Mouse (Mus musculus) liver, embryonic 15.5 days (tissue): ENCODE results near the gene Raly. TPM values are rescaled to one million over a fixed set of nuclear protein-coding genes. Genes with fewer than 3 reads are reported as not detected.

ENCODE experiments used
- ATAC-seq: fragments of 200-750 bp; cut with Nextera tagmentation; 2 replicates; pipeline ENCODE4 v1.8.0; 2017; ENCODE audit warnings: moderate number of reproducible peaks, mild to moderate bottlenecking, moderate library complexity; ENCODE audit not compliant: insufficient read depth
- H3K27ac ChIP-seq: fragments of 300-500 bp; sonication (generic); replicated peaks from 2 replicates; pipeline ENCODE4 v1.5.1; 2015; ENCODE audit warnings: mild to moderate bottlenecking, inconsistent platforms
- H3K27me3 ChIP-seq: fragments of 300-500 bp; sonication (generic); 2 replicates; pipeline ENCODE4 v1.6.1; 2015; ENCODE audit warnings: mild to moderate bottlenecking, inconsistent platforms
- H3K36me3 ChIP-seq: fragments of 300-500 bp; sonication (generic); replicated peaks from 2 replicates; pipeline ENCODE4 v1.6.1; 2015; ENCODE audit warnings: moderate library complexity, mild to moderate bottlenecking, inconsistent platforms
- H3K4me1 ChIP-seq: fragments of 300-500 bp; sonication (generic); replicated peaks from 2 replicates; pipeline ENCODE4 v1.6.1; 2015; ENCODE audit warnings: inconsistent platforms
- H3K4me2 ChIP-seq: fragments of 300-500 bp; sonication (generic); 2 replicates; pipeline ENCODE4 v1.6.1; 2015; ENCODE audit warnings: moderate library complexity, mild to moderate bottlenecking, inconsistent platforms
- H3K4me3 ChIP-seq: fragments of 300-500 bp; sonication (generic); replicated peaks from 2 replicates; pipeline ENCODE4 v1.5.1; 2015; ENCODE audit warnings: mild to moderate bottlenecking, inconsistent platforms
- H3K9ac ChIP-seq: fragments of 300-500 bp; sonication (generic); 2 replicates; pipeline ENCODE4 v1.6.1; 2015; ENCODE audit warnings: moderate library complexity, mild to moderate bottlenecking, inconsistent platforms
- H3K9me3 ChIP-seq: fragments of 300-500 bp; sonication (generic); replicated peaks from 2 replicates; pipeline ENCODE4 v1.6.1; 2016; ENCODE audit warnings: inconsistent platforms
- WGBS: fragments of 180-500 bp; shearing (Covaris S2); methylation state at CpG from one replicate; pipeline ENCODE4 v1.1.7; 2015; ENCODE audit warnings: mixed read lengths; ENCODE audit not compliant: insufficient replicate concordance; 5-methylcytosine and 5-hydroxymethylcytosine counted together
- polyA plus RNA-seq: library from polyadenylated mRNA; unstranded; fragments of >200 nt; fragmentation: Nextera tagmentation; extraction: Ambion mirVana; gene quantifications from 2 replicates; pipeline ENCODE4 v1.2.1, GENCODE M21; 2015

Gene Raly
- polyA plus RNA-seq, 1 experiment from 2014 or later = 24.9 TPM

- Histone ChIP-seq H3K9me3 (no peaks in the 10 kb centered on the region), H3K27ac (peak overlapping the region; percentile 91), H3K9ac (0 out of 2 replicates have a peak overlapping the region, but pooled peaks have one; percentile 0), H3K27me3 (no peaks in the 10 kb centered on the region), H3K4me1 (peaks cover 58% of the 10 kb centered on the region), H3K4me2 (peak overlapping the region; percentile 48), H3K36me3 (no peaks in the 10 kb centered on the region), H3K4me3 (no peak overlapping the region)
- WGBS = 30% methylated on average over 3 of the region's 3 CpGs
- peak; percentile 53 for ATAC-seq
These were observed 27.7 kb upstream of the Raly start for GRCm38 (mm10) chr2:154763226-154763625.

GRCm38 (mm10) chr2:154764828-154765497 is 25.9 kb upstream of the Raly start:
- Histone ChIP-seq H3K4me2 (peak overlapping the region; percentile 55), H3K27me3 (no peaks in the 10 kb centered on the region), H3K4me1 (peaks cover 62% of the 10 kb centered on the region), H3K36me3 (no peaks in the 10 kb centered on the region), H3K4me3 (peak overlapping the region; percentile 9; the same call in 1 of the 2 replicates), H3K9ac (peak overlapping the region; percentile 33), H3K9me3 (no peaks in the 10 kb centered on the region), H3K27ac (peak overlapping the region; percentile 91)
- WGBS = 54% methylated on average over 9 of the region's 9 CpGs
- ATAC-seq = peak; percentile 96

DNA sequence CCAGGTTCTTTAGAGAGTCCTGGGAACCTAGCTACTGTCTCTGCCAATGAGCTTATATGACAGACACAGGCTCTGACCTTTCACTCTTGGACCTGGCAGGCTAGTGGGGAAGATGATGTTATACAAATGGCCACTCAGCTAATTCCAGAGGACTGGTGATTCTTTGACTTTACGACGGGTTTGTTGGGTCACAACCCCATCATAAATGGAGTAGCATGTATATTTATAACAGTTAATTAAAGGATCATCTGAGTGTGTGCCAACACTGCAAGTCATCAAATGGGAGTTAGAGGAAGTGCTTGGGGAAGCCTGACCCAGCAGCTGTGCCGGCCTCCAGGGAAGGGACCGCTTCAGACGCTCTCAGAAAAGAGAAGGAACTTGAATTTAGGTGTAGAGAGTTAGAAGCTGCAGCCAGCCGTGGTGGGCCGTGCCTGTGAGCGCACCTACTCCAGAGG is 25.3 kb upstream of the Raly start:
- H3K27me3 ChIP-seq = no peaks in the 10 kb centered on the region
- H3K9ac ChIP-seq = peak overlapping the region; percentile 33; the same call in 1 of the 2 replicates
- no peaks in the 10 kb centered on the region for H3K9me3 ChIP-seq
- peak overlapping the region; percentile 91 for H3K27ac ChIP-seq
- WGBS = 37% methylated on average over 8 of the region's 8 CpGs
- H3K4me3 ChIP-seq = no peak overlapping the region
- no peaks in the 10 kb centered on the region for H3K36me3 ChIP-seq
- peaks cover 62% of the 10 kb centered on the region for H3K4me1 ChIP-seq
- peak; percentile 49 for ATAC-seq
- peak overlapping the region; percentile 55 for H3K4me2 ChIP-seq

GRCm38 (mm10) chr2:154767051-154767450 is 23.8 kb upstream of the Raly start:
- Histone ChIP-seq H3K4me1 (peaks cover 53% of the 10 kb centered on the region), H3K9ac (no peak overlapping the region), H3K27ac (0 out of 2 replicates have a peak overlapping the region, but pooled peaks have one; percentile 33), H3K27me3 (no peaks in the 10 kb centered on the region), H3K4me3 (no peak overlapping the region), H3K9me3 (no peaks in the 10 kb centered on the region), H3K36me3 (no peaks in the 10 kb centered on the region), H3K4me2 (no peak overlapping the region)
- ATAC-seq = no peak
- 48% methylated on average over 6 of the region's 6 CpGs for WGBS

GRCm38 (mm10) chr2:154769930-154770329 is 21.0 kb upstream of the Raly start, which contains the start of gene Gm14214:
Gene Gm14214 (minus strand): TSS chr2:154770030.
- H3K4me1 ChIP-seq = peaks cover 25% of the 10 kb centered on the region

DNA sequence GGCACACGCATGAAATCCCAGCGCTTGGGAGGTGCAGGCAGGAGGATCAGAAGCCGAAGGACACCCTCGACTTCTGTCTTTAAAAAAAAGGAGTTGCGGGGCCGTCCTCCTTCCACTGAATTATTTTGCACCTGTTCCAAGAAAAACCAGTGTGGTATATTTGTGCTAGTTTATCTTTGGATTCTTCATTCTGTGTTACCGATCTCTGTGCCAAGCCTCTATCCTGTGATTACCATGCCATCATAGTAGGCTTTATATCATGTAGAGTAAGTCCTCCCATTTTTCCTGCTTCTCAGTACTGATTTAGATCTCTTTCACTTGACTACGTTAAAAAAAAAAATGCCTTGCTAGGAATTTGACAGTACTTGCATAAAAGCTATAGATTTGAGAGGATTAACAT is 19.3 kb upstream of the Raly start:
- Histone ChIP-seq H3K36me3 (no peaks in the 10 kb centered on the region), H3K27ac (no peak overlapping the region), H3K27me3 (no peaks in the 10 kb centered on the region), H3K4me1 (peaks cover 10% of the 10 kb centered on the region), H3K4me3 (no peak overlapping the region), H3K9me3 (no peaks in the 10 kb centered on the region), H3K9ac (no peak overlapping the region), H3K4me2 (no peak overlapping the region)
- WGBS = 64% methylated on average over 8 of the region's 8 CpGs
- ATAC-seq = no peak

More at GRCm38 (mm10) chr2:154769930-154770329, 21.0 kb upstream of the Raly start, which contains the start of gene Gm14214:
- Histone ChIP-seq H3K27ac (no peak within 1 kb of the TSS), H3K4me3 (no peak within 1 kb of the TSS), H3K36me3 (no peaks in the 10 kb centered on the region), H3K9ac (no peak within 1 kb of the TSS), H3K9me3 (no peaks in the 10 kb centered on the region), H3K4me2 (no peak within 1 kb of the TSS), H3K27me3 (no peaks in the 10 kb centered on the region)
- ATAC-seq = no peak

- no peak overlapping the region for H3K9ac ChIP-seq
- 57% methylated on average over 1 of the region's 1 CpGs for WGBS
These were observed 16.9 kb upstream of the Raly start for GRCm38 (mm10) chr2:154774032-154774431.

GRCm38 (mm10) chr2:154776496-154776895 is 14.4 kb upstream of the Raly start:
- WGBS = 65% methylated on average over 7 of the region's 7 CpGs
- Histone ChIP-seq H3K4me3 (no peak overlapping the region), H3K4me2 (no peak overlapping the region), H3K9ac (no peak overlapping the region), H3K27ac (no peak overlapping the region), H3K27me3 (peaks cover 10% of the 10 kb centered on the region; the same call in 1 of the 2 replicates), H3K9me3 (no peaks in the 10 kb centered on the region), H3K4me1 (no peaks in the 10 kb centered on the region; the same call in 1 of the 2 replicates), H3K36me3 (no peaks in the 10 kb centered on the region)
- no peak for ATAC-seq

More at GRCm38 (mm10) chr2:154774032-154774431, 16.9 kb upstream of the Raly start:
- Histone ChIP-seq H3K9me3 (no peaks in the 10 kb centered on the region), H3K4me2 (no peak overlapping the region), H3K4me3 (no peak overlapping the region), H3K27me3 (0 out of 2 replicates have a peak, but pooled peaks cover 6% of the 10 kb centered on the region), H3K36me3 (no peaks in the 10 kb centered on the region), H3K4me1 (no peaks in the 10 kb centered on the region; the same call in 1 of the 2 replicates), H3K27ac (no peak overlapping the region)
- no peak for ATAC-seq

- H3K4me1 ChIP-seq = peaks cover 2% of the 10 kb centered on the region
- H3K36me3 ChIP-seq = no peaks in the 10 kb centered on the region
- no peak for ATAC-seq
- H3K4me3 ChIP-seq = no peak overlapping the region
- WGBS = 71% methylated on average over 3 of the region's 3 CpGs
- no peak overlapping the region for H3K4me2 ChIP-seq
- H3K27me3 ChIP-seq = peaks cover 14% of the 10 kb centered on the region; the same call in 1 of the 2 replicates
- no peak overlapping the region for H3K27ac ChIP-seq
- H3K9ac ChIP-seq = no peak overlapping the region
- H3K9me3 ChIP-seq = no peaks in the 10 kb centered on the region
These were observed 11.2 kb upstream of the Raly start for GRCm38 (mm10) chr2:154779648-154780047.

GRCm38 (mm10) chr2:154782361-154782760 is 8.5 kb upstream of the Raly start:
- Histone ChIP-seq H3K27ac (no peak overlapping the region), H3K4me1 (peaks cover 25% of the 10 kb centered on the region), H3K4me2 (no peak overlapping the region), H3K9ac (no peak overlapping the region), H3K36me3 (no peaks in the 10 kb centered on the region), H3K9me3 (no peaks in the 10 kb centered on the region), H3K27me3 (peaks cover 14% of the 10 kb centered on the region; the same call in 1 of the 2 replicates), H3K4me3 (no peak overlapping the region)
- WGBS = 60% methylated on average over 4 of the region's 4 CpGs
- ATAC-seq = no peak

- no peak overlapping the region for H3K4me2 ChIP-seq
- no peak overlapping the region for H3K4me3 ChIP-seq
- H3K27me3 ChIP-seq = peaks cover 14% of the 10 kb centered on the region; the same call in 1 of the 2 replicates
- WGBS = 77% methylated on average over 17 of the region's 17 CpGs
- H3K9ac ChIP-seq = no peak overlapping the region
- no peak for ATAC-seq
- no peak overlapping the region for H3K27ac ChIP-seq
- H3K36me3 ChIP-seq = no peaks in the 10 kb centered on the region
- peaks cover 28% of the 10 kb centered on the region for H3K4me1 ChIP-seq
- H3K9me3 ChIP-seq = no peaks in the 10 kb centered on the region
These were observed 7.8 kb upstream of the Raly start for GRCm38 (mm10) chr2:154782856-154783650.
